Mouse (Mus musculus): ENCODE results near the gene Tenm3.

DNA sequence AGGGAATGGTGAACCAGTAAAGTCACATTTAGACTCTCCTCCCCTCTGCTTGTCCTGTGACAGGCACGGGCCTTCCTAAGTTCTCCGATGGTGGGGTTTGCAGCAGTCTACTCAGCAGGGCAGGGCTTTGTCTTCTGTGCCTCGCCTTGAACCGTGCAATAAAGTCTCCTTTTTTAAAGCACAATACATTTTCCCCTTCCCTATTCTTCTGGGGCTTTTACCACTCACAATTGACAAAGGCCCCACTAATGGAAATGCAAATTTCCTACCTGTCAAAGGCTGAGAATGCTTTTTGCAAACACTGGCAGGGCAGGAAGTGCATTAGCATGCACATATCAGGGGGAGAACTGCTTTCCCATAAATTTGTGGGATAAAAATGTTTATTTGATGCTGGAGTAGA, 664.8 kb downstream of the Tenm3 start:
- no peak for TF ChIP-seq POLR2AphosphoS5 (IDR thresholded peaks at IDR 0.05; ENCODE audit: insufficient replicate concordance, low read depth, low read length)
- no peak for TF ChIP-seq CTCF (IDR thresholded peaks at IDR 0.05; ENCODE audit: low read depth, low read length)
- no peak for TF ChIP-seq TAL1 (conservative IDR thresholded peaks at IDR 0.05; ENCODE audit: low read depth, low read length)

Data from G1E (cell line).